Mouse (Mus musculus) ovary, postnatal 36 days (tissue): ENCODE data around the gene Adam22.
A peak's percentile ranks its signal among the peaks of the same experiment; 100 is the strongest.

Experiments
- DNase-seq: peaks from one replicate; pipeline ENCODE4 v3.0.0; 2022; ENCODE audit warnings: low spot score, mixed read lengths

Gene Adam22

DNA sequence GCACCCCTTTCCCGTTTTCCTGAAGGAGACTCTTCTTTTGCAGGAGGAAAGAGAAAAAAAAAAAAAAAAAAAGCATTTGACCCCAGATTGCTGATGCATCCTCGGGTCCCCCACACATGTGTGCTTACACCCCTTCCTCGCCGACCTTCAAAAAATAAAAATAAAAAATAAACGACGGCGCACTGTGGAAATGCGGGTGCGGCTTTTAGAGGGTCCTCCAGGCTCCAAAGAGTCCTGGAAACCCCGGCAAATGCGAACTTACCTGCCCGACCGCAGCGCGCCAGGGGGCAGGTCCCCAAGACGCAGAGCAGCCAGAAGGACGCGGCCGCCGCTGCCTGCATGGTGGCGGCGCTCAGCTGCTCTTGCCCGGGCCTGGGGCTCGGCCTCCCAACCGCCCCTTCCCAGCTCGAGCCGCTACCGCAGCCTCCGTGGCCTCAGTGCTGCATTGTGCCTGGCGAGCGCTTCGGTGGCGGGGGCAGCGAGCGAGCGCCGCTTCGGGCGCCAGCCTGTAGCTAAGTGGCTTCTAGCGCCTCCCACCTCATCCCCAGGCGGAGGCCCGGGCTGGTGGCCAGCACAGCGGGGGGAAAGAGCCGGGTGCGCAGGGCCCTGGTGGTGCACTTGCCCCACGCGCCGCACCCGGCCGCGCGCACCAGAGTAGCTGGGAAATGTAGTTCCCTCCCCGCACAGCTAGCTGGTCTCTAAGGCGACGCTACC lies at the start of gene Adam22:
Gene Adam22 (minus strand): TSS at position 547 of the 714 bp plus-strand sequence.
- peak; percentile 77 for DNase-seq

DNA sequence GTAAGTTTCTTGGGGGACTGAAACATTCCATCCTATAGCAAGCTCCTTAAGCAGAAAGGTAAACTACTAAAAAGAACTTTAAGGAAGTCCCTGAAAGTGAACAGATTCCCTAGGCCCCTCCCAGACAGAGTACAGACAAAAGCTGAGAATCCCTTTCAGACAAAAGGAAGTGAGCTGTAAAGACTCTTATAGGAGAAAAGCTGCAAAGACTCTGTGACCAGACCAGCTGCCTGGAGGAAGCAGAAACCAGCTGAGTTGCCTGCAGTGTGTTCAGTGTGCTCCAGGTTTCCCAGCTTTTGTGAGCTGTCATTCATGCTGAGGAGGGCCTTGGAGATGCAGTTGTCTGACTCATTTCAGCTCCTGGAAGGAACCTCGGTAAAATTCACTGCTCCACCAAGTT lies 49.5 kb upstream of the Adam22 start:
- DNase-seq: no peak

DNA sequence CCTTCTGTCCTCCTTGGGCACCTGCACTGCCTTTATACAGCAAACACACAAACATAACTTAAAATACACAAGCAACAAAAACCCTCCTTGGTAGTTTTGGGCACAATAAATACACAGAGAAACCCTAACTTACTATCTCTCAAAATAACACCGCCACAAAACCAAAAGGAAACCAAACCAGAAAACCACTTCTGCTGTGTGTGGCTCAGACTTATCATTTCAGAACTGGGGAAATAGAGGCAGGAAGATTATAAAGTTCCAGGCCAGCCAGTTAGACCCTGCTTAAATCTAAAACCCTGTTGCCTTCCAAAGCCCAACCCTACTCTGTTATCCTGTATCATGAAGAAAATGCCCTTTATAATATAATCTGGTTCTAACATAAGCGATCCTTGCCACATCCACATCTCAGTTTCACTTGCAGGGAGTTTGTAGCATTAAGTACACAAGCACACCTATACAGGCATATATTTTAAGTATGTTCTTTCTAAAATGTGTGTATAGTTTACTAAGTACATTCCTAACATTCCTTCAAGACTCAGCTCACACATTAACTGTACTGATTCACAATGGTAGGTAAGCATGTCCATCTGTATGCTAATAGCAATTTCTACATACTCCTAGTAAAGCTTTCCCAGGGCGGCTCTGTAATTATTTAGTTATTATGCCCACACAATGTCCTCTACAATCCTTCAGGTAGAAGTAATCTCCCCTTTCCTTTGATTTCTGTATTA lies 48.9 kb upstream of the Adam22 start:
- DNase-seq: no peak

DNA sequence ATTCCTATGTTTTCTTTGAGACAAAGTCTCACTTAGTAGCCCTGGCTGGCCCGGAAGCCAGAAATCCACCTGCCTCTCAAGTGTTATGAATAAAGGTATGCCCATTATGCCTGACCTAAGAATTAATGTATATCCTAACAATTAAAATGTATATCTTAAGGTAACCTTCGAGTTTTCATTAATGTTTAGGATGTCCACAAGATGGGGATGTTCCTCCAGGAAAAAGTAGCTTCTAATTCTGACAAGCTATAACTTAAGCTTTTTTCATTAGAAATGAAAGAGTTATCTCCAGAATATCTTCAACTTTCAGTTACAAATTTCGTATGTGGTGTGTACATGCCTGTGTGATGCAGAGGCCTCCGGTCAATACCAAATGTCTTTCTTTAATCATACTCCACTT lies 40.8 kb upstream of the Adam22 start:
- DNase-seq: no peak

DNA sequence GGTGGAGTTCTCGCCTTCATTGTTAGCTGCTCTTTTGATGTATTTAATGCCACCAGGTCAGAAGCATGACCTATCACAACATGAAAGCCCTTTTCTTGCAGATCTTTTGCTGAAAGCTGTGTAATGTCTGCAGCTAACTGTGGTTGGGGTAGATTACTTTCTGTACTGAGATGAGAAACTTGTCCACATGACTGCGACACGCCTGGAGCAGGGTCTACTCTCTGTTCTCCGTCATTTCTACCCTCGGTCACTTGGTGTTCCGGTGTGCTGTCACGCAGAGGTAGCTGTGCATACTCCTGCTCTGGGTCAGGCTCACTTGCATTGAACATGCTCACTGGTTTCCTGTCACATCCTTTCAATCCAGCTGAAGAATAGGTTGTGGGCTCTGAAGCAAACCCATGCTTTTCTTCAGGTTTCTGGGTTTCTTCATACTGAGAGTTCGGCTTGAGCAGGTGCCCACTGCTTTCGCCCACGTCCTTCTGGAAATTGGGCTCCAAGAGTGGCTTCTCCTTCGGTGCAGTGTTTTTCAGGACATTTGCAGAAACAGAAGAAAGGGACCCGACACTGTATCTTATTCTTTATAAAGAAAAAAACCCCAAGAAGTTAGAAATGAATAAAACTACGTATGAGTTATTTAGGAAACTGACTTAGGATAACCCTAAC lies 29.8 kb upstream of the Adam22 start:
- no peak for DNase-seq

DNA sequence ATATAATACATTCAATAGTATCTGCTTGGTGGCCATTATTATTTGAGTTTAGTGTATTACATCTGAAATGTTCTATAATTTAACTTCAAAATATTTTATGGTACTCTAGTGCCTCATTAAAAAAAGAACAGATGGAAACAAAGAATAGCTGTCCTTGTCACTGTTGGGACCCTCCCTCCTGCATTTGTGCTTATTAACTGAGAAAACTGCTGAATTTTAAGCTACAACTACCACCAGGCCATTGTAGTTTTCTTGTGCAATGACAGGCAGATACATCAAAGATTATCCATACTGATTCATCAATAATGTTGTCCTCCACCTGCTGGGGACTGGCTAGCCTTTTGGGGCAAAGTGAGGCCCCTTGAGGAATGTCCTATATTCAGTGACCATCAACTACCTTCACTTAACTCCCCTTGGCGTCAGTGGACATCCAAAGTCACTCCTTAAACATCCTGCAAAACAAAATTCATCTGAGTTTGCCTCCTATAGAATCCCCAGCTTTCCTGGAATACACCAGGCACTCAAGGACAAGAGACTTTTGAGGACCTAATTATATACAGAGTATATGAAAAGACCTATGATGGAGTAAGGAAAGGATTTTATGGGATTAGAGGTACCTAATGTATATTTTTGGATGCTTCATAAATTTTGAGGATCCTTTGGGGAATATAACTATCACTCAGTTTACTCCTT lies 26.1 kb upstream of the Adam22 start:
- no peak for DNase-seq

DNA sequence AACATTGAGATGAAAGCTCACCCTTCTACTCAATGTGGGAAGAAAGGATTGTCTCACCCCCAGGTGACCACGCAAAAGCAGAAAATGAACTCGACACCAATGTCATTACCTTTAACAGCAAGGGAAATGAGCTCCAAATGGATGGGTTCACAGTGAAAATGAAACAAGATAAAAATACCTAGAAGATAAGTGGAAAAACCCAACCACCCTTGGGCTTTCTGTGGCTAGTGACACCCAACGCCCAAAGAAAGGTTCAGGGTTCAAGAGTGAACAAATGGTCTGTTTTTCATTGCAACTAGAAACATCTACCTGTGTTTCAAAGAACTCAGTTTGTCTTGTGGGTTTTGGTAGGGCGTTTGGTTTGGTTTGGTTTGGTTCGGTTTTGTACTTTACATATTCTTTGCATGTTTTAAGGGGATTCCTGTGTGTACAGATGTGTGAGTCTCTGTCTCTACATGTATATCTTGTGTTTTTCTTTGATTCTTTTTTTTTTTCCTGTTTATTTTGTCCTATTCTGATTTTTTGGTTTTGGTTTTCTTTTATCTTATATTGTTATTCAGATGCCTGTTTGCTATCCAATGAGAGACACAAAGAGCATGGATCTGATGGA lies 6.4 kb upstream of the Adam22 start:
- DNase-seq: no peak

DNA sequence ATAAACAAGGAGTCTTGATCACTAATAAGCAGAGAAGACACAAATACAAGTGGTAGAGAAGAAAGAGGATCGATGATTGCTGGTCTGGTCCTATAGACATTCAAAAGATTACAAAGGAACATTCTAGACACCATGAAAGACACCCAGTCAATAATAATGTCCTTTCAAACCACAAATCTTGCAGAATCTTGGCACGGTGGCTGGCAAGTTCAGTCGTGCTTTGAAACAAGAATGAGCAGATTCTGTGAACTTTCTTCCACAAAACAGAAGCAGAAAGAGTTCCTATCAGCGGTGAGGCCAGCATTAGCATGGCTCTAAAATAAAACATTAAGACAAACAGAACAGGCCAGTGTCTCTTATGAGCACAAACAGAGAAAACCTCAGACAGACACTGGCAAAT lies 5.5 kb upstream of the Adam22 start:
- no peak for DNase-seq

DNA sequence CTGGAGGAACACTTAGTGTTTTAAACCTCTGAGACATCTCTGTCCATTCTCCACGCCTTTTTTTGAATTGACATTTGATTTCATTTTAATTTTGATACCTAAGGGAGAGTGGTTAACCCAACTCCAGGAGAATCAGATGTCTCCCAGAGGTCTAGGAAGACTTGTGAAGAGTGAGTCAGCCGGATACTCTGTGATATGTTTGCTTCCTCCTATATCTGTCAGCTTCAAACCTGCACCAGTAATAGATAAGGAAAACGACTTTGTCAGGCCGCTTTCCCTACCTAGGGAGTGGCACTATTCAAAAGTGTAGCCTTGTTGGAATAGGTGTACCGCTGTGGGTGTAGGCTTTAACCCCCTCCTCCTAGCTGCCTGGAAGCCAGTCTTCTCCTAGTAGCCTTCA lies 821 bp upstream of the Adam22 start:
- DNase-seq: no peak

DNA sequence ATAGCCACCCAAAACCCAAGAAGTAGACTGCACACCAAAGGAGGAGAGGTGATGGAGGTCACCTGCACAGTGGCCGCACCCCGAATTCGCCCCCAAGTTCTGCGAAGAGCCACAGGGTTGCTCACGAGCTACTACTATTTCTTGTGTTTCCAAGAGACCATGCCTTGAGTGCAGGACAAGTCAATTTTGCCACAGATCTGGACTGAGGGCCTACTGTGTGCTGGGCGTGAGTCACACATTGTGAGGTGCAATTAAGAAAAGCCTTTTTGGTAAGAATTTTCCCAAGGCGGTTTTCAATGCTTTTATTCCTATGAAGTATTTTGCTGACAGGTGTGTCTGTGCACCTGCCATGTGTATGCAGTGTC lies 350 bp upstream of the Adam22 start:
- no peak for DNase-seq

DNA sequence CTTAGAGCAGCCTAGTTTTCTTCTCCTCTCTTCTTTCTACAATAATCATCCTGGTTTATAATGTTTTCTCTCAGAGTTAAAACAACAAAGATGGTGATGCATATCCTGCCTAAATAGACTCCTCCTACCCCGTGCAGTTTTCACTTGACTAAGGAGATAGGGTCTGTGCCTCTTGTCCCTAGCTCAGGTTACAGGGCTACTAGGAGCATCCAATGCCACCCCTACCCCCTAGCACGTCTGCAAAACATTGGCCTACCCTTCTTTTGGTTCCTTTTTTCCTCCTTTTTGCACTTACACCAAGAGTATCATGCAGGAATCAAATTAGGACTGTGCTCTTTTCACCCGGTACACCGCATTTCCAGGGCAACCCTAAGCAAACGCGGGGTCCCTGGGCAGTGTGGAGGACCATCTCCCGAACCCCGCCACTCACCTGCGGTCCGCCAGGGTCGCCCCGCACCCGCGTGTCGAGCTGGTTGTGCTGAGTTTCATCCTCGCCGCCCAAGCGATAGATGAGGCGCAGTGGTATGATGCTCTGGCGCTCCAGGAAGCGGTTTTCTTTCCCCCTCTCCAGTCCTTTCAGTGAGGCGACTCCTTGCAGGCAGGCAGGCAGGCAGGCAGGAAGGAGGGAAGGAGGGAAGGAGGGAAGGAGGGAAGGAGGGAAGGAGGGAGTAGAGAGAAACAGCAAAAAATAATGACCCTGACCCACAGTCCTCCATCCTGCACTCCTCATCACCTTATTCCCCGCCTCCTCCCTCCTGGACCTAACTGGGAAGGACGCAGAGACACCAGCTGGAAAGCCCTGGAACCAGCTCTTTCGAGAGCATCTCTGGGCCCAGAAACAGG lies 968 bp downstream of the Adam22 start:
- DNase-seq: no peak

DNA sequence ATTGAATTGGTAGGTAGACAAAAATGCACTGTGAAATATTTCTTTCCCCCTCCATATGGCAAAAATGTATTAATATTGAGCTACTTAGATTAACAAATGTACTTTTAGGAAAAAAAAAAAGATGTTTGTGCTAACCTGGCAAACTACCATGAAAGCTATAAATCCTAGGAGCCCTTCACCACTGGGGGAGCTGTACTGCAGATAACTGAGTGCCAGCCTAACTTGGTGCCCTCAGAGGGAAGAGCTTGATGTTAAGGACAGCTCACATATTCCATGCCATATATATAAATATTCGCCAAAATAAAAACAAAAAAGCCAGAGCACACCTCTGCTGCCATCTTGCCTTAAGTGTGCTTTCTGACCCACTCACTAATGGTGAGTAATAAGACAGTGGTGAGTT lies 5.6 kb downstream of the Adam22 start:
- DNase-seq: no peak

DNA sequence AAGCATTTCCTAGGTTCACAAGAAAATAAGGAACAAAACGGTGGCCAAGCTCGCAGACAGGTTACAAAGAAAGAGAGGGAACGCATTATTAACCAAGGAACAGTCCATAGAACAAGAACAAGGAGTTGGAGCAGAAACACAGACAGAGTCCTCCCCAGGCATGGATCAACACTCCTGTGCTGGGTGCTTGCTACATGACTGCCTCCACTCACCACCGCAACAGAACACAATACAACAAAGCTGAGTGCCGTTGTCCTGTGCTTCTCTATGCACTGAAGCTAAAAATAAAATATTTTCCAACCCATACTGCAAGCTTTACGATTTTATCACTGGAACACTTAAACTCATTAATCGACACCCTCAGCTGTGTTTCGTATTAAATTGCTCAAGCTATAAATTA lies 10.3 kb downstream of the Adam22 start:
- no peak for DNase-seq

DNA sequence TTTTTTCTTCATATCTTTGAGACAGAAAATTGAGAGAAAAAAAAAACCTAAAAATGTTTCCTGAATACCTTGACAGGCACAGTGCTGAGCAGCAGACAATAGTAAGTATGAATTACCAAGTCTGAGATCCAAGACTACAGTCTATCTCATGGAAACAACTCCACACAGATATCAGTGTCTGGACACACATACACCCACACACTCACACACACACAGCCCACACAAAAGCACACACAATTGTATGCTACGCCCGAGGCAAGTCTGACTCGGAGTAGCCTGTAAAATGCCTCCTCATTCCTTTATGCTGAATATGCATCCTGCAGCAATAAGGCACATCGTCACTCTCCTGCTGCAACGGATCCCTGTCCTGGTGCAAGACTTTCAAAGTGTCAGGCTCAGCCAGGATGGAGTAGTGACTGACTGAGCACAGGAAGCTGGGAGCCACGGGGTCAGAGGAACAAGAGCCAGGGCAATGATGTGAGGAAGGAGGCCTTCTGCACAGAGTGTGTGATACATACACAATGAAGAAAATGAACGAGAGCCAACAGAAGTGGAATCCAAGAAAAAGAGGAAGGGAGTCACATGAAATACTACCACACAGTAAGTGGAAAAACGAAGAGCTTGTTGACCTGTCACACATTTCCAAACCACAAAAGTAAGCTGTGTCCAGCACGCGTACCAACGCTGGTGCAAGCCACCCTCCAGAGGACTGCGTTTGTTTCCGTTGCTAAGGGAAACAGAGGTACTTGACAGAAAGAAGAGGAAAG lies 10.9 kb downstream of the Adam22 start:
- no peak for DNase-seq

DNA sequence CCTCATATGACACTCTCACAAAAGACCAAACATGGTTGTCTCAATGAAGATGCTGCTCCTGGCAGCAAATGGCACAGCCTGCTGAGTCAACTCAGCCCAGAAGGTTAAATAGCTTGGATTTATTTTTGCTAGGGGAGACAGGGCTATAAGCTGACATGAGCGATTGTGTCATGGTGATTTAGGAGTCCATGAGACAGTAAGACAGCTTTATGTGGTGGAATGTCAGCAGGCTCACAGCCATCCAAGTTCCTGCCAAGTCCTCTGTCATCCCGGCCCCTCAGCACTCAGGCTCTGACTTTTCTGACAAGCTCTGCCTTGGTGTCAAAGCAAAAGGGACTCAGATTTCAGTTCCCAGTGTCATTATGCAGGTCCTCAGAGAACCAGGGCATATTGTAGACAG lies 11.6 kb downstream of the Adam22 start:
- DNase-seq: no peak

DNA sequence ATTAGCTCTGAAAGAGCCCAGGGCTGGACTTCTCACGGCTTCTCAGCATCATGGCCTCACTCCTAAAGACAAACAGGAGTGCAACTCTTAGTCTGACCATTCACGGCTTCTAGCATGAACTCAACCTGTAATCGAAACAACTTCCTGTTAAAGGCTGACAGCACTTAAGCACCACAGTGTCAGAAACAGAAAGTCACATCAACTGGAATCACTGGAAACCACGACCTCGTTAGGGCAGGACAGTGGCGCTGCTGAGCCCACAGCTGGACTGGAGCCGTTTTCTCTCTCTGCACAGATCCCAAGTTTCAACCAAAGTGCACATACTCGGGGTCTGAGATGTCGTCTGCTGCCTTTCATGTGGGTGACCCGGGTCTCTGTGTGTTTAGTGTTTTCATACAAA lies 18.4 kb downstream of the Adam22 start:
- no peak for DNase-seq

DNA sequence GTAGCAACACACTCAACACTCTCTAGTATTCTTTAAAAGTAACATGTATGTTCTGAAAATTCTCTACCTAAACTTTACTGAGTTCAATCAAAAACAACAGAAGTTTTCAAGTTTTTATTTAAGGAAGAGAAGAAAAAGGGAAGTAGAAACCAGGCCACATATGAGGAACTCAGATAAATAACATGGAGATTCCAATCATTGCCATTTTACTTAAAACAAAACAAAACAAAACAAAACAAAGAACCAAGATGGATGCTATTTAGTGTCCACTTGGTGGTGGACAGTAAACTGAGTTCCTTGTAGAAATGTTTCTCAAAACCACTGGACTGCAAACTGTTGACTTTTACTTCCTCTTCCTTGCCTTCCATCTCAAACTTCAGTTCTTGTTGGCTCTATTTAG lies 21.6 kb downstream of the Adam22 start:
- no peak for DNase-seq

DNA sequence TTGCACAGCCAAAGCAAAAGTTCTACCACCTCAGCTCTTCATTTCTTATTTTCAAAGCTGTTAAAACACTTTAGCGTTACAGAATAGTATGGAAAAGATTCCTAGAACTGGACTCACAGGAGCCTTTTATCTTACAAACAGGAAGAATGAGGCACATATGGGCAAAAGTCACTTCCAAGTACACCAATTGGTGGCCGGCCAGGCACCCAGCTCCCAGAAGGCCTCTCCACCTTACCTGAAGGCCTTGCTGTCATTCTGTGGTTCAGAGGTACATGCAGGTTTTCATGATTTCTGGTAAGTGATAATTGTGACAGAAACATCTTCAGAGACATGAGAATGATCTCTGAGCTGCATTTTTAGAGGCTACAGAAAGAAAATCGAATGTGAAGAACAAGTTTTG lies 24.7 kb downstream of the Adam22 start:
- DNase-seq: no peak

DNA sequence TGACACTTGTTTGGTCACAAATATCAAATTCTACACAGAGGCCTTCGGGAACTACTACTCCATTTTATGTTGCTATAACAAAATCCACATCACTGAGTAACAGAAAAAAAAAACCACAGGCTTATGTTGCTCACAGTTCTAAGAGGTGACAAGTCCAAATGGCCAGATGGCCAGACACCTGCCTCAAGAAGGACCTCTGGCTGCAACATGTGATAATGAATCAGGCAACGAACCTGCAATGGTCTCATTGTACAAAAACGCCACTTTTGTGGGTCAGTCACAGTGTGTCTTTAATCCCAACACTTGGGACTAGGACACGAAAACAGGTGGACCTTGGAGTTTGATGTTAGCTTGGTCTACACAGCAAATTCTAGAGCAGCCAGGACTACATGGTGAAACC lies 26.3 kb downstream of the Adam22 start:
- no peak for DNase-seq

DNA sequence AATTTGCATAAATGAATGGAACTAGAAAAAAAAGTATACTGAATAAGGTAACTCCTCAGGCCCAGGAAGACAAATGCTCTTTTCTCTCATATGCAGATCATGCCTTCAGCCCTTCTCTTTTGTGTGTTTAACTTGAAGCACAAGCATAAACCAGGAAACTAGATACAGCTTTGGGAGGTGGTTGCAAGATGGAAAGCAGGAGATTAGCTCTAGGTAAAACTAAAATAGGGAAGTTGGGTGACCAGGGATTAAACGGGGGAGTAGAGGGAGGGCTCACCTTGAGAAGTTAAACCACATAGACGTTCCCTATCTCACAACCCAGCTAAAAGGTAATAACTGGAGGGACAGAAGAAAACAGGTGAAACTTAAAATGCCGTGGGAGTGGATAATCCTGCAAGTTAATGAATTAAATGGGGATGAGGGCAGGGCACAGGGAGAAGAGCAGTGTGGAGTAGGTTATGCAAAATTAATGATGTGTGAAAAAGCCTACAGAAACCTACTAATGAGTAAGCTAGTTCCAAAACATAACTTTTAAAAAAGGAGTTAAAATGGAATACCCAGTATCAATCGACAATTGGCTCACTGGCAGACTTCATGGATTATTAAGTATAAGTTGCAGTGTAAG lies 40.2 kb downstream of the Adam22 start:
- DNase-seq: no peak
